Mouse (Mus musculus): ENCODE measurements around the gene Cops2. TPM values are rescaled to one million over a fixed set of nuclear protein-coding genes. Genes with fewer than 3 reads are reported as not detected.

Gene Cops2
- 10 to 100 TPM; 82.8 to 85.5 TPM for total RNA-seq (2021)

DNA sequence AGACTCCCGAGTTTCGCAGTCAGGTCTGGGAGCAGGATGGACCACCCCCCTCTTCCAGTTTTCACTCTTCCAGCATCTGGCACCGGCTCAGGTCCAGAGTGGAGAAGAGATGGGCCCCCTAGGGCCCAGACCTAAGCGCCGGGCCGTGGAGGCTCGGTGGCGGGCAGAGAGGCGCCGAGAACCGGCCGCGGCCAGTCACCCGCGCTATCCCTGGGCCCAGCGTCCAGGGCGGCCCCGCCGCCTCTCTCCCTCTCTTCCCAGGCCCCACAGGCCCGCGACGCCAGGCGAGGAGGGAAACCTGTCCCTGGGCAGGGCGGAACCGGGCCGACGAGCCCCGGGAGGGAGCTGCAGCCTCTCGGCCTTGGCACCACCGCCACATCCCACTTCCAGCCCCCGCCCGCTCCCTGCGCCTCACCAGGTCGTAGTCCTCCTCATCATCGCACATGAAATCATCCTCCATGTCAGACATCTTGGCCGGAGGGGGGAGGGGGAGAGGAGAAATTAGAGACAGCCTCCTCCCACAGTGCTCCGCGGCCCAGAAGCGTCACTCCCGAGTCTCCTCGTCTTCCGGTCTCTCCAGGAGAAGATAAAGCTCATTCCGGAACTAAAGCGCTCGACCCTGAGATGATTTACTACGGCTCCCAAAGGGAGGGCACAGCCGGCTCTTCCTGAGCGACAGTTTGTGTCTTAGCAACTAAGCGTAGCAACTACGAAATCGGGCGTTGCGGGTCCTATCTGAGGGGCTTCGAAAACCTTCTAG, at the start of gene Cops2, which contains the start of gene Galk2:
TSS of gene Cops2 (minus strand) at position 619 of the 760 bp plus-strand sequence.
TSS of gene Galk2 (plus strand) at position 589 of the 760 bp plus-strand sequence.
- peak; percentile 95 to 97 for DNase-seq
- intact Hi-C loops (cut with DNase I) = loop anchor here (2.0 kb wide), 1 partner anchor 76 kb away; the partner anchor contains the start of gene Secisbp2l

DNA sequence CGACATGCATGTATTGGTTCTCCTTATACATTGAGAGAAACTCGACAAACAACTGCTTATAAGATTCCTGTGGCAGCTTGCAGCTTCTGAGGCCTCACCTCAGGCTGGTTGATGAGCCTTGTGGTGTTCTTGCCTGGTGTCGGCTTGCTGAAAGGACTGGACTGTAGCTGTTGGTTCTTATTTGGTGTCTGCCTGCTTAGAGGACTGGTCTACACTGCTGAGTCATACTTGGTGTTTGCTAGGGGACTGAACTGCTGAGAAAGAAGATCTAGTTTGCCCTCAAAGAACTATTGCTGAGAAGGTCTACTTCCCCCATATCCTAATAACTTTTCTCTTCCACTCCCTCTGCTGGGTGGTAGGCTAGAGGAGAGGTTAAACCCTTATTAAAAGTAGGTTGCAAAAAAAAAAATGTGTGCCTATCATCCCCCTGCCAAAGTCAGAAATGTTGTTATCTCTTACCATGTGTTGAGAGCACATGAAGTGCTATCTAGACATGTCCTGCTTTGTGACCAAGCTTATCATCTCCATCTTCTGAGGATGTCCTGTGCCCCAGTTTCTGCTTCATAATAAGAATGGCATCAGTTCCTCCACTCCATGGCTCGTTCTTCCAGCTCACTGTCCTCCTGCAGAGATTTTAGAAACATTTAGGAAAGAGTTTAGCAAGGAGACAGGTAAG, 48.8 kb upstream of the Cops2 start:
- no peak for DNase-seq
- intact Hi-C loops (cut with DNase I) = no loop called here

DNA sequence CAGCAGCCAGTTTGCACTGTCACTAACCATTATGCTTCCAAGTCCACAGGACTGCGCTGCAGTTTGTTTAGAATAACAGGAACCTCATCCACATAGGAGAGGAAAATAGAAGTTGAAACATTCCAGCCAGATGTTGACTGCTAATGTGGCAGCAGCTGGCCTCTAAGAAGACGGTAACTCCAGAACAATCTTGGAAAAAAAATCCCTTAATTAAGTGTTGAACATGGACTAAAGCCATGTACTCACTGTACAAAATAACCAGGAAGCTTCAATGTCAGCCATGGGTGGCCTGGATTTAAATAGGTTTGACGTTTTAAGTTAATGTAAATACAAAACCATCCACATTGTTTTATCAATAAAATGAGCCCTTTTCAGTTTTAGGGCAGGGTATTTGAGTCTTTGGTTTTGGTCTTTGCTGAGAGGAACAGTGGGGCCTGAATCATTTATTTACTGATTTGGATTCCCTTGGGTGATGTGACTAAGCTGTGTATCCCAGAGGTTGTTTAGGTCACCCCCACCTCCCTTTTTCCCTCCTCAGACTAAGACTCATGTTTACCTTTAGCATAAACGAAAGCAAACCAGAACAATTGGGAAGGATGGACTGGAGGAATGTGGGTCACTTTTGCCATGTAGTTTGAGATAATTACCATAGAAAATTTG, 47.6 kb upstream of the Cops2 start:
- no peak for DNase-seq
- intact Hi-C loops (cut with DNase I) = no loop called here

DNA sequence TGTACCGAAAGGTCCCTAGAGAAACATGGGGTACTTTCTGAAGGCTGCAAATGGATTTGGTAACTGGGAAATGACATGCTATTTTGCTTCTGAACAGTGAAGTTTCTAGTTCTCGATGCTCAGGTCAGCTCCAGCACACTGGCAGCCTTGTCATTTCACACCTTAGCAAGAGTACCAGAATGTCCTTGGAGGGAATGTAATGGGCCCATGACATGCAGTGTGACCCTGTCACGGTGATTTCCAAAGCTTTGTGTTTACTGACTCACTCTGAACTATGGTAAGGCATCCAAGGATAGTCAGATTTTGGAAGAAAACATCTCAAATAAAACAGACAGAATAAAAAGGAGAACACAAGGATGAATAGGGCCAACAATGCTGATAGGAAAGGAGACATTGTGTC, 42.5 kb upstream of the Cops2 start:
- intact Hi-C loops (cut with DNase I) = no loop called here
- no peak for DNase-seq

DNA sequence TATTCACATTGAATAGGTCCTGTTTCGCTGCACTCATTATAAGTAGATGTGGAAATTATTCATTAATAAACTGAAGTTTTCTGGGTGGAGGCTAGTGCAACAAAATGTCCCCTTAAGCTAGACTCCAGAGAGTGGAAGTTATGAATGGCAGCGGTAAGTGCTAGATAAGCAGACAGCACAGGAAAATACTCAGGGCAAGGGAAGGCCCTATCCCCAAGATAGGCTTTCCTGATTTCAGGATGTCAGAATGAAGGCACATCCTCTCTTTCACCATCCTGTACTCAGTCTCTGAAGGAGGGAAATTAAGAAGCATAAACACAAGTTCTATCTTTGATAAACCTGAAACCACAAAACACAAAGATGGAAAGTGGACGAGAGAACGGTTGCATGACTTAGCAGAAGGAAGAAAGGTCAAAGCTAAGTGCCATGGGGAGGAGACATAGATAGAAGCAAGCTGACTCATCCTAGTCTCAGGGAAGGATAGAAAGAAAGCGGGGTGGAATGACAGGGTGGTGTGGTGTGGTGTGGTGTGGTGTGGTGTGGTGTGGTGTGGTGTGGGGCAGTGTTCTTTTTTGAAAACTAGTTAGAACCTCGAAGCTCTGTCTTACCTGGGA, 42.0 kb upstream of the Cops2 start:
- intact Hi-C loops (cut with DNase I) = no loop called here
- no peak for DNase-seq

DNA sequence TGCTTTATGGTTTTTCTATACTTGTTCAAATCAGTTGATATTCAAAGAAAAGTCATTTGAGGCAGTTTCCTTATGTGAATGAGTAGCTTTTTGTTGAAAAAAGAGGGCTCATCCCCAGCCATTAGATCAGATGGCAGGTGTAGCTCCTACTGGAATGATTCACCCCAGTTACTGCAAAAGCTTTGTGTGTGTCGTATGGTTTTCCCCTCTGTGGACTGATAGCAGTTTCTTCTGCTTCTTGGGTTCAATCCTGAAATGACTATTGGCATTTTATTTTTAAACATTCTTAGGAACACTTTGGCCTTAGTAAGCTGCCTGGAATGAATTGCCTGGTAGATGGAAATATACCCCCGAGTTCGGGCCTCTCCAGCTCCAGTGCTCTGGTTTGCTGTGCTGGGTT, 37.4 kb upstream of the Cops2 start:
- DNase-seq = no peak
- intact Hi-C loops (cut with DNase I) = loop anchor here (10.0 kb wide), 1 partner anchor 108 kb away; no protein-coding TSS in a partner anchor

DNA sequence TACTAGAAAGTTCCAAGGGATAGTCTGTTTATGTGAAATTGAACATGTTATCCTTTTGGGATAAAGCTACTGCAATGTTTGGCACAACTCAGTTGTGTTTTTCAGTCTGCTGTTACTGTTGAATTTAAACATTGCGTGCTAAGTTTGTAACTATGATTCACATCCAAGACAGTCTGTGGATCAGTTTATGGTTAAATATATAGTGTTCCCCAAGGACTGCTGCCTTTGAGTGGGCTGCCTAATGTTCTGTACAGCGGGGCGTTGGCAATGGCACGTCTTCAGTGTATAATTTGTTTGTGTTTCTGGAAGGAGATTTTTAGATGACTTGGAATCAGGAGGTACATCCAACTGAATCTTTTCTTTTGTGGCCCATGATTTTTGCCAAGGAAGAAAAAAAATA, 36.2 kb upstream of the Cops2 start:
- intact Hi-C loops (cut with DNase I) = loop anchor here (10.0 kb wide), 1 partner anchor 110 kb away; no protein-coding TSS in a partner anchor

DNA sequence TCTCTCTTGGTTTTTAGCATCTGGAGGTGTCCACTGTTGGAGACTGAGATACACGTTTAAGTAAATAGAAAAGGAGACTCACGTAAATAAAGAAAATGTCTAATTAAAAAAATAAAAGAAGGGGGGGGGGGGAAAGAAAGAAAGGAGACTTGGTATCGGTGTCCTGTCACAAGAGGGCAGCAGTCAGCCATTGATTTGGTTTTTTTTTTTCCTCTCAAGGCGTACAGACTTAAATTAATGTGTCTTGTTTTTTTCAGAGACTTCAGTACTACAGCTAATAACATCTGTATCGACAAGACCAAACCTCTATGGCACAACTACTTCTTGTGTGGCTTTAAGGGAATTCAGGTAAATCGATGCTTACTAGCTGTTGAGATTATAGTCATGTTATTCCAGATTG, 34.2 kb upstream of the Cops2 start:
- DNase-seq = peak; percentile 60 to 78
- intact Hi-C loops (cut with DNase I) = loop anchor here (1.0 to 10.0 kb wide), 6 partner anchors 112 to 628 kb away; no protein-coding TSS in a partner anchor

More for the DNA sequence above, 36.2 kb upstream of the Cops2 start:
- no peak for DNase-seq

DNA sequence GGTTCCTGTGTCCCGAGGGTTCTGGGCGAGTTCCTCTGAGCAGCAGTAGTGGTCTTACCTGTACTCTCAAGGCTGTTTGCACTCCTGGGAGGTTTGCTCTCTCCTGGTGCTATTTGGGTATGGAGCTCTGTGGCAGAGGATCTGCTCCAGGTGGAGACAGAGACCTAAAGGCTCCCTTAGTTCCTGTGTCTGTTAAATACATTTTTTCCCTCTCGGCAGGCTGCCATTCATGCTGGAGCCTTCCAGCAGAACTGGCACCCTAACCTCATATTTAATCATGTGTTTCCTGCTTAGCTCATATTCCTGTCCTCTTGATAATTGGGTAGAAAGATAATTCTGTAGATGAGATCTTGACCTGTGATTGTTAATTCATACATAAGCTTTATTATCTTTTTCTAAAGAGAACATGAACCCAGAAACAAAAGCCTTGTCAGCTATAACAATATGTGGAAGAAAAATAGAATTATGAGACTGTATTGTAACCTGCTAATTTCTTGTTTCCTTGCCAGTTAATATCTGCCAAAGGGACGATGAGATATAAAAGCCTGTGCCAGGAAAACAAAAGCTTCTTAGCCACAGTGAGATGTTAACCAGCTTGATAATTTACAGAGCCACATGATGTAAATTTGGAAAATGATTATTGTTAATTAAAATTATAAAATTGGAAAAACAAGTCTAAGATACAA, 27.1 kb upstream of the Cops2 start:
- DNase-seq = peak in 1 of 2 experiments; percentile 6
- intact Hi-C loops (cut with DNase I) = no loop called here

DNA sequence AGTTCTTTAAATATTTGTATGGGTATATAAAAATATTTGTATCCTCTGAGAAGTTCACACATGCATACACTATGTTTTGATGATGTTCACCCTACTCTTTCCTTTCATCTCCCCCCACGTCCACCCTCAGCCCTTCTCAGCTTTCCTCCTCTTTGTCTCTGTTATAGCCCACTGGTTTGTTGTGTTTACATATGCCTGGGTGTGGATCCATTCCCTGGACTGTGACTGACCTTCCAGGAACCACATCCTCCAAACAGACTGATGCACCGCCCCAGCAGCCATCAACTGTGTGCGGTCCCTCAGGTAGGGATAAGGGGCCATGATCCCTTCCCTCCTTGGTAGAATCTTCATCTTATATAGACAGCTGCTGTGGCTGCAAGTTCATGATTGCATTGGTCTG, 11.2 kb upstream of the Cops2 start:
- no peak for DNase-seq
- intact Hi-C loops (cut with DNase I) = no loop called here

DNA sequence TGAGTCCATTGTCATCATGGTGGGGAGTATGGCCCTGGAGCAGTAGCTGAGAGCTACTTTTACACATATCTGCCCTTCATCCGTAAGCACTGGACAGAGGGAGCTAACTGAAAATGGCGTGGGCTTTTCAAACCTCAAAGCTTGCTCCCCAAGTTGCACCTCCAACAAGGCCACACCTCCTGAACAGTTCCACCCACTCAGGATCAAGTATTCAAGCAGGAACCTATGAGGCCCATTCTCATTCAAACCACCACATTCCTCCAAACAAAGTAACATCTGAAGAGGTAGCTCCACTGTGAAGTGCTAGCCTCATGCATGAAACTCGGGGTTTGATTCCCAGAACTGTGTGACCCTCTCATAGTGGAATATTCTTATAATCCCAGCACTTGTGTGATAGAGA, 9.4 kb upstream of the Cops2 start:
- intact Hi-C loops (cut with DNase I) = no loop called here
- DNase-seq = no peak

DNA sequence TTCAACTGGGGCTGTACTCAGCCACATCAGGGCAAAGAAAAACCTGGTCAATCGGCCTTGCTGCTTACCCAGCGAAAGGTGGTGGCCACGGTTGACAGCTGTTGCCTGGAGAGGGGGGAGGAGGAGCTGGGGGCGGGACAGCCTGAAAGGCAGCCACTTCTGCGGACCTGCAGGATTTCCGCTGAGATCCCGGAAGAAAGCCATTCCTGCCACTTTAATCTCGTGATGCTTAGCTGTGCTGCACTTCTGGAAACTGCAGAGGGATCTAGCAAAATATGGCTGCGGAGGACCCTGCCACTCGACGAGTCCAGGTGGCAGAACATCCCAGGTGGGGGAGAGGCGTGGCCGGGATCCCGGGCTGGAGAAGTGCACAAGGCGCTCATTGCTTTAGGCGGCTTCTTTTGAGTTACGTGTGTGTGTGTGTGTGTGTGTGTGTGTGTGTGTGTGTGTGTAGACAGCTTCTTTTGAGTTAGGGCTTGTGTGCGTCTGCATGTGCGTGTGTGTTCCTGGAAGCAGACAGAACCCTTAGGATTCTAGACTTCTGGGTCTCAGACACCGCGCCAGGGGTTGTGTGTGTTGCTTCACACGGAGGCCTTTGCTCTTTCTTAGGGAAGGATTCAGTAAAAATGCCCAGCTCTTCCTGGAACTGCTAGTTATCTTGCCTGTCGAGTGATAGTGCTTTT, 7.3 kb upstream of the Cops2 start:
- intact Hi-C loops (cut with DNase I) = no loop called here
- DNase-seq = peak; percentile 60 to 72

DNA sequence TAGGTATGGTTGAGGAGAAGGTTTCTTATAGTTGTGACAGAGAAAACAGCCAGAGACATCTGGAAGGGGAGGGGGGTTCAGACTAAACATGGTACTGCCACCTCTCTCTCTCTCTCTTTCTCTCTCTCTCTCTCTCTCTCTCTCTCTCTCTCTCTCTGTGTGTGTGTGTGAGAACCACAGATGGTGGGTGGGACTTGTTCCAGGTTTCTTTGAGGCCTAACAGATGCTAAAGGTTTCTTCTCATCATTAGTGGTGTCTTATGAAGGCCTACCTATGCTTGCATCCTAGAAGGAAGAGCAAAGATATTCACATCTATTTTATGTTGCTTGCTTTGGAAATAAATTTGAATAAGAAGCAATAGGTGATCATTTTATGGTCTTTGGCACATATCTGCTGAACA, 6.6 kb upstream of the Cops2 start:
- no peak for DNase-seq
- intact Hi-C loops (cut with DNase I) = no loop called here

DNA sequence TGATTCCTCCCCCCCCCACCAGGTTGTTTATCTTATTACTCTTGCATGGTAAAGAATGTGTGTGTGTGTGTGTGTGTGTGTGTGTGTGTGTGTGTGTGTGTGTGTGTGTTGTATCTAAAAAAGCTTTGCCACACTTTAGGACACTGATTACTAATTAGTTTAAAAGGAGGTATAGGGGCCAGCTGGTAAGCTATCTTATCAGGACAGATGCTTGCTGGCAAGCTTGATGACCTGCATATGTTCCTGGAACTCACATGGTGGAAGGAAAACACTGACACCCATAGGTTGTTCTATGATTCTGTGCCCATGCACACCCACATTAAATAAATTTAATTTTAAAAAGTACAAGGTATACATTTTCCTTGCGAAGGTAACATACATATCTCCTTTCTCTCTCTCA, 5.6 kb upstream of the Cops2 start:
- intact Hi-C loops (cut with DNase I) = no loop called here
- DNase-seq = no peak

DNA sequence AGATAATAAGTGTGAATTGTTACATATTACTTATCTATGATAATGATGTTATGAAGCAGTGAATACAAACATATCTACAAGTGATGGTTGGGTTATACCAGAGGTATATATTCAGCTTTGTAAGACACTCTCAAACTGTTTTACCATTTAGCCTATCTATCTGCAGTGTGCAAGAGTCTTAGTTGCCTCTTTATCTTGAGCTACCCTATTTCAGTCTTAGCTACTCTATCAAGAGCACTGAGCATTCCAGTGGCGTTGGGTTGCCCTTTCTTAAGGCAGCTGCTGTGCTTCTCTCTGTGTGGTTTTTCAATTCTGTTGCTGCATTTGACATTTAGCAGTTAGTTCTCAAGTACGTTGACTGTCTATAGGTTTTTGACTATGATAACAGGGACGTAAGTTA, 4.9 kb upstream of the Cops2 start:
- no peak for DNase-seq
- intact Hi-C loops (cut with DNase I) = no loop called here

DNA sequence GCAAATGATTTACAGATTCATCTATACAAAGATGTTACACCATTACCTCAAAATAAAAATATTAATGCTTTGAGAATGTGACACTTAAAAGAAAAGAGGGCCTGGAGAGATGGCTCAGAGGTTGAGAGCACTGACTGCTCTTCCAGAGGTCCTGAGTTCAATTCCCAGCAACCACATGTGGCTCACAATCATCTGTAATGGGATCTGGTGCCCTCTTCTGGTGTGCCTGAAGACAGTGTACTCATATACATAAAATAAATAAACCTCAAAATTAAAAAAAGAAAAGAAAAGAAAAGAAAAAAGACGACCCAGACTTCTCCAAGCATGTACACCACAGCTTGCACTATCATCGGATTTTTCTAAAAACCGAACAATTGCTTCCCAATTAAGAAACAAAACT, 1.2 kb downstream of the Cops2 start:
- no peak for DNase-seq
- intact Hi-C loops (cut with DNase I) = loop anchor here (2.0 kb wide), 1 partner anchor 75 kb away; the partner anchor contains the start of gene Secisbp2l

DNA sequence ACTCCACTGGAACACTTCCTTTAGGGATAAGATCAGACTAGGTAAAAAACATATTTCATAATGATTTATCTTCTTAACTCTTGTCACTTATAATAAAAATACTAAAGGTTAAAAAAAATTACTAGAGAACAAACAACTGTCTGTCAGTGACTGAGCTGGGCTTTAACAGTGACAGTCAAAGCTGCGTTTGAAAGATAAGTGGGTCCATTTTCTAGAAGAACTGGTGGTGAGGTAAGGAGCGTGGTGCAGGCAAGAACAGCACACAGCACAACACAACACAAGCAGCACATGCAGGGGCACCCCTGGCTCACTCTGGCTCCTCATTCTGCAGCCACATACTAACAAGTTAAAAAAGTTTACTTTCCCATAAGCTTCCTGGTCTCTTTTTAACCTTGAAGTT, 7.7 kb downstream of the Cops2 start:
- intact Hi-C loops (cut with DNase I) = no loop called here
- no peak for DNase-seq

DNA sequence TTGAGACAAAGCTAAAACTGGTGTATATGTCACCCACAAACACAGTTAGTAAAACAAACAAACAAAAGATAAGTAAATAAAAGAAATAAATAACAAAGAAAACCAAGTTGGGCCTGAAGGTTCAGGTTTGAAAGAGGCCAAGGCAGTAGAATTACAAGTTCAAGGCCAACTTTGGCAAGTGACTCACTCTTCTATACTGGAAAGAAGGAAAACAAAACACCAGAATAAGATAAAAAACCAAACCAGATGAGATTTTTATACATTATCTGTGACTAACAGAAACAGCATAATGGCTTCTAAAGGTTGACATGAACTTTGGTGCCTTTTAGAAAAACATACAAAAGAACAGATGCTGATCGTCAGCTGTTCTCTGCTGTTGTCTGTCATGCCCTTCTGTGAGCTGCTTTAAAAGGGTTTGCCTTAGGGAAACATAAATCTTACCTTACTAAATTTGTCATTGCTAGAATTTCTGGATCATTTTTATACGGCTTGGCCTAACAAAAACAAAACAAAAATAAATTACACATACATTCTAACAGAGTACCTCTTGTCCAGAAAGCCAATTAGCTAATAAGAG, 20.1 kb downstream of the Cops2 start:
- intact Hi-C loops (cut with DNase I) = no loop called here
- DNase-seq = no peak

DNA sequence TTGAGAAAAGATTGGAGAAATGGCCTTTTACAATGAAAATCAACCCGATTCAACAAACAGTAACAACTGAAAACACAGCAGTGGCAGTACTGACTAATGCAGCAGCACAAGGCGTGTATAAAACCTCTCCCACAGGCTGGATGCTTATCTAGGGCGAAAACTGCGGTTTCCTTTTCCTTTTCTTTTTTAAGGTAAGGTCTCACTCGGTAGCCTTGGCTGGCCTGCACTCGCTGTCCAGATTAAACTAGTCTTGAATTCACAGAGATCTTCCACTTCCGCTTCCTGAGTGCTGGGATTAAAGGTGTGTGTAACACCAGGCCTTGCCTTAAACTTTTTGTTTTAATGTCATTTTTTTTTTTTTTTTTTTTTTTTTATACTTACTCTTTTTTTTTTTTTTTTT, 20.8 kb downstream of the Cops2 start:
- intact Hi-C loops (cut with DNase I) = no loop called here
- no peak for DNase-seq
